Mouse (Mus musculus) lung, adult 2 months (tissue): Measurements from ENCODE around the gene Cysltr1.

Experiments used
- CTCF ChIP-seq: fragments of 200-500 bp; IDR thresholded peaks from 2 replicates; pipeline ENCODE4 v1.5.1; 2011; ENCODE audit warnings: mild to moderate bottlenecking, low read length, control low read depth; ENCODE audit not compliant: insufficient read depth
- POLR2A ChIP-seq: fragments of 200-500 bp; IDR thresholded peaks from 2 replicates; pipeline ENCODE4 v1.6.1; 2011; ENCODE audit warnings: low read depth, mild to moderate bottlenecking, control low read depth, low read length, borderline replicate concordance; ENCODE audit errors: extremely low read depth

DNA sequence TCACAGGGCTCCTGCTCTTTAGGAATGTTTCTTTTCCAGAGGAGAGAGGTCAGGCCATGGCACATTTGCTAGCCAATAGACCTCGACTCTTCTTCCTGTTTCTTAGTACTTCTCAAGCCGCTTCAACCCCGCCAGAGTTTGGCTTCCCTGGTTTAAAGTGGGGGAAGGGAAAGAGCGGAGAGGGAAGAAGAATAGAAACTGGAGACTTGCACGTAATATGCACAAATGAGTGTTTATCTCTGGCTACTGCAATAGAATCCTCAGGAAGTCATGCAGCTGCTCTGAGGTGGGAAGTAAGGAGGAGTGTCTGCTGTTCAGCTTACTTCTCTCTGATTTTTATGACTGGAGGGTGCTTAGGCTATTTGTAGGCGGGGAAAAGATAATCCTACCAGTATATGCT, at the start of gene Cysltr1:
- TF ChIP-seq CTCF (no peak), POLR2A (no peak)
